Mouse (Mus musculus) heart, adult 18-20 months (tissue): ENCODE results near the gene Gnb1l. TPM values are rescaled to one million over a fixed set of nuclear protein-coding genes. Genes with fewer than 3 reads are reported as not detected.
A peak's percentile ranks its signal among the peaks of the same experiment; 100 is the strongest.

Source experiments
- DNase-seq, 2 experiments: peaks; one replicate each; pipeline ENCODE4 v3.0.0; 2021 to 2022; ENCODE audit warnings: mixed read lengths in 1 of 2
- long read RNA-seq, 2 experiments: library from polyadenylated mRNA; stranded (forward); transcript quantifications; one replicate each; pipeline ENCODE4 v2.0.0; 2021
- total RNA-seq, 2 experiments: library from RNA; stranded (reverse); gene quantifications; 2 replicates each; pipeline ENCODE4 v1.2.3; 2021

Gnb1l gene
- total RNA-seq = 1 to 10 TPM; 6.1 to 6.4 TPM
- long read RNA-seq, experiment 1, partial matches to known transcripts = 3 of 10 reads
- long read RNA-seq, experiment 1, other reads (novel, unspliced or antisense) = 4 of 10 reads
- long read RNA-seq, experiment 2, partial matches to known transcripts = 0 of 4 reads
- long read RNA-seq, experiment 2, other reads (novel, unspliced or antisense) = 2 of 4 reads

DNA sequence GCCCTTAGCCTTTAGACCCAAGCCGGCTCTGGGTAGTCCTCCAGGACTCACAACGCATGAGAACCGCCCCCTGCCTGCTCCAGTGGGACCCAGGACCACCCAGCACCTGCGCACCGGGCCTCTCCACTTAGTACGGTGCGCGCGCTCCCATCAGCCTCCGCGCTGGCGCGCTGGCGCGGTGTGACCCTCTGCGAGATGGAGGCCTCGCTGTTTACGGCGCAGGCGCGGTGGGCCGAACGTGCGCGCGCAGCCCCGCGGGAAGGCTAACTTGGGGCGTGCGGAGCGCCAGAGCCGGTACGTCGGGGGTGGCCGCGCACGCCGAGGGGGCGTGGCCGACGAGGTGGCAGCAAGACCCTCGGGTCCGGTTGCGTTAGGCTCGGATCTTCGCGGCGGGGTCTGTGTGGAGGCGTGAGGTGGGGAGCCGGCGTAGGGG is at the start of gene Gnb1l, which contains the start of gene Rtl10:
Gene Gnb1l, plus strand, starts transcription at position 156 of the 433 bp plus-strand sequence.
Gene Rtl10, plus strand, starts transcription at position 344 of the 433 bp plus-strand sequence.
- peak; percentile 96 for DNase-seq

DNA sequence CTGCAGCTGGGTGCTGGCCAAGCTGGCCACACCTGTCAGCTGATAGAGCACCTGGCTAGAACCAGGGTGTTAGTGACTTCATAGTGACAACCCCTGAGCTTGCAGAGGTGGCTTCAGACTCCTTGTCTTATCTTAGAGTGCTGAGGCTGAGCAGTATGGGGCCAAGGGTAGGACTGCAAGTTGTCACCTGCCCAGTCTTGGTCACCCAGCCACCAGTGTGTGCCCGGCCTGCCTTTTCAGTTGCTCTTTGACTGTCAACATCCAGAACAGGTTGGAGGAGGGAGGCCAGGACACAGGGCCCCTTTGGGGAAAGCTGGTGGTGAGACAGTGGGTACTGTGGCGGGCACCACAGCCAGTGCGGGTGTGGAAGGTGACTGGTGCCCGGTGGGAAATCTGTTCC is 49.5 kb upstream of the Gnb1l start:
- DNase-seq = no peak

DNA sequence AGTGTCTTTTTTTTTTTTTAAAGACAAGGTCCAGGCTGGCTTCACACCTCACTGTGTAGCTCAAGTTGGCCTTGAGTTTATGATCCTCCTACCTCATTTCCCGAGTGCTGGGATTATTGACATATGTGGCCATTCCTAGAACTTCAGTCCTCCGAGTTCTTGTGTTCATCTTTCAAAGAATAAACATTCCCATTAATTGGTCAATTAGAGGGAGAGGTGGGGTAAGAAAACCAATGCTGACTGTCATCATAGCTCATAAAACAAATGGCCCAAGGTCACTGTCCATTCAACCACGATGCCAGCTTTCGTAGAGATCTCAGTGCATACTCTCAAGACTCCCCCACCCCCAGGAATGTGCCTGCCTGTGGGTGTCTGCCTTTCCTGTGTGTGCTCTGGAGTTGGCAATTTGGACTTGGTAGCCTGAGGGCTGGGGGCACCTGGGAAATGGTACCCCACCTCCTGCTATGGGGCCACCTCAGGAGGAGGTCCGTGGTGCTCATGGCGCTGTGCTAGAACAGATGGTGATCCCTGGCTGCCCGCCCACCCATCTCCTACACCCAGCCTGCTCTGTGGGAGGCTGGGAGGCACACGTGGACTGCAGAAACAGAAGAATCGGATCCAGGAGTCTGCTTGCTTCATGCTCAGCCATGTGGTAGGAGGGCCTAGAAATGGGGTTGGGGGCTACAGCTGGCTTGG is 46.9 kb upstream of the Gnb1l start:
- DNase-seq = no peak

DNA sequence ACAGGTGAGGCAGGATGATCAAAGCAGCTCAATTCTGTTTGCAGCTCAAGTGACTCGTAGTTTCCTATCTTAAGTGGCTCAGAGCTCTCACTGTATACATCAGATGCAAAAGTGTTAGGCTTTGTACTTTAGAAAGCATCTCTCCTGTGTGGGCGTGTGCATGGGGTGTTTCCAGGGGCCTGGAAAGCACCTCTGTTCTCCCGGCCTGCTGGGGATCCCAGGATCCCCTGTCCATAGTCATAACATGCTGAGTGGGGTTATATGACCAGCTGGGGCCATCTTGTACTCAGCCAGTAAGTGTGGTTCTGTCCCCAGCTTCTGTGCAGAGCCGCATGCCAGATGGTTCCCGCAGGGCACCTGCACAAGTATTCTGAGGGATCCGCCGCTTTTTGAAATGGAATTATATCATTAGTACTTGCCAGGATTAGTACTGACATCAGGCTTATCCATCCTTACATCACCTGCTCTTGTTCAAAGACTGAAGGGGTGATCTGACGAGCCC is 46.1 kb upstream of the Gnb1l start:
- DNase-seq = no peak

DNA sequence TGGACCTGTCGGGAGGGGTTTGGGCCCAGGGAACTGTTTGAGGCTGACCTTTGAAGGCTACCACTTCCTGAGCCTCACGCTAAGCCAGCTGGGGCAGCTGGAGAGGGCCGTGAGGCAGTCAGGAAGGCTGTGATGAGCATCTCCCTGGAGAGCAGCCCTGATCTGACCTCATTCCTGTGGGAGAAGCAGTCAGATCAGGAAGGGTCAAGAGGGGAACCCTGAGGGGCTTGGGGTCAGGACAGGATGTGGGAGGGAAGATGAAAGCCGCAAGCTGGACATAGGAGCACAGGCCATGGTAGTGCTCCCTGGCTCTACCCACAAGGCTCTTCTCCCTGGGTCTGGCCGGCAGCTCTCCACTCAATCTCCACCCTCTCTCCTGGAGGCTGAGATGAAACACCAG is 44.7 kb upstream of the Gnb1l start:
- peak; percentile 17 to 35 for DNase-seq

DNA sequence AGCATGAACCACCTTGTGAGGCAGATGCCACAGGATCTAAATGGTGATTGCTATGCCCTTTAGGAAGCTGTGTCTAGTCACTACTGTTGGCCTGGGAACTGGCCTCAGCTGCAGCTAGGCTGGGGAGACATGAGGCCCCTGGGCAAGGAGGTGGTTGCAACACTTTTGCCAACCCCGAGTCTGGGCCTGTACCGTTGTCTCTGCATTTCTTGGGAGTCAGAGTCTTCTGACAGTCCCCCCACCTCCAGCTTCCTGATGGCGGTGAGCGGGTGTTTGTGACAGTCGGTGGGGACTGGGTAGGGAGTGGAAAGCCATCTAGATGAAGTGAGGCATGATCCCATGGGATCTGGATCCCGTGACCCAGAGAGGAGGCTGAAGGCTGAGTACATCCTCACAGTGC is 43.1 kb upstream of the Gnb1l start:
- no peak for DNase-seq

DNA sequence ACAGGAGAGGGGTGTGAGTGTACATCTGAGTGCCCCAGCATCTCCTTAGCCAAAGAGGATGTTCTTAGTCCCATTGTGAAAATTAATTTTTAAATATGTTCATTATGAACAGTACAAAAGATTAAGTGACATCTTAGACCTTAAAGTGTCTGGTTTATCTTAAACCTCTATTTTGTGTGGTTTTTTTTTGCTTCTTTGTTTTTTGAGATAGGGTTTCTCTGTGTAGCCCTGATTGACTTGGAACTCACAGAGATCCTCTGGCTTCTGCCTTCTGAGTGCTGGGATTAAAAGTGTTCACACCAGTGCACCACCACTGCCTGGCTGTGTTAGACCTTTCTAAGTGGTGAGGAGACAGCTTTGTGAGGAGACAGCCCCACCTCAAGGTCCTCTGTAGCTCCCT is 39.9 kb upstream of the Gnb1l start:
- DNase-seq = no peak

DNA sequence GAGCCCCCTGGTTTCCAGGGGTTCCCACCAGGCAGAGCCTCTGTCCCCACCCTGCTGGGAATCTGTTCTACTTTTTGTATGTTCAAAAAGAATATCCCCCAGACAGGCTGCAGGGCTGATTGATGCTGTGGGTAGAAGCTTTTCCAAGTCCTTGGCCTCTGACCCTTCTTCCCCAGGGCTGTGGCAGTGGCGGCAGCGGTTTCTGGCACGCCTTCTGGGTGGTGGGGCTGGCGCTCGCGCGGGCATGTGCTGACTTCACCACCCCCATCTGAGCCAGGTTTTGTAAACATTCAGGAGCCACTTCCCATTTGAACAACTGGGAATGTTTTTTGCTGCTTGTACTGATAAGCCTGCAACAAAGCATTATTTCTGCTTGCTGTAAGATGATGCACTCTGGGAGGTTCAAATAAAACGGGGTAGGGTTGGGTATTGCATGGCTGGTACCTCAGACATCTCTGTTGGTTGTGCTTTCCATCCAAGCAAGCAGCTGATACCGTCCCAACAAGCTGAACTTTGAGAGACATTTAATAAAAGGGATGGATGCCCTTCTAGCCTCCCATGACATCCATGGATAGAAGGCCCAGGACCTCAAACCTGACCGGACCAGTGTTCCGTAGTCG is 39.1 kb upstream of the Gnb1l start:
- peak; percentile 12 to 24 for DNase-seq

DNA sequence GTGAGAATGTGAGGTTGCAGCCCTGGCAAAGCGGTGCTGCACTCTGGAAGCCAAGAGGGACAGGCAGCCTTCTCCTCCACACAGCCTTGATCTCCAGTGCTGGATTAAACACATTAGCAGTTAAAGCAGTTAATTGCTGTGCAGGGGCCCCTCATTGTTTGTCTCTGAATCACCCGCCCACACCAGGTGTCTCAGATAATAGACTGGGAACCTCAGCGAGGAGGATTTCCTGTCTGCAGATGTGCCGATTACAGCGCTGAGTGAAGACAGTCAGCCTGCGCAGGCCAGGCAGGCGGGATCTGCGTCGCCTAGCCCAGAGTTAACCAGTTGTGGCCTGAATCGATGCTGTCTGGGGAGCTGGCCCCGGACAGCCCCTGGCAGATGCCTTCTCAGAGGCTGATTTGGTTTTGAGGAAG is 38.5 kb upstream of the Gnb1l start:
- peak; percentile 45 to 74 for DNase-seq

DNA sequence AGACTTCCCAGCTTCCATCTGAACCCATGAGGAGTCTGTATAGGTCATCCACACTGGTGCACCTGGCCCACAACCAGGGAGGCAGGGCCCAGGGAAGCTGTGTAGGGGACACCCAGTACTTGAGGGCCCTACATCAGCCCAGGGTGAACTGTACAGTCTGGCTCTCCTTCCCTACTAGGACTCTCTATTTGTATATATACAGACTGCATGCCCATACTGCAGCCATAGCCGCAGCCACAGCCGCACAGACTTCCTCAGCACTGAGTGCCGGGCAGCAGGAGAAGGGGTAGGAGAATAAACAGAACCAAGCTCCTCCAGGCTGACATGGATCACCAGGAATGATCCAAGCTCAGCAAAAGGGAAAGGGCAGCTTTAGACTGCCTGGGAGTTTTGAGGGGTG is 37.7 kb upstream of the Gnb1l start:
- DNase-seq = no peak

DNA sequence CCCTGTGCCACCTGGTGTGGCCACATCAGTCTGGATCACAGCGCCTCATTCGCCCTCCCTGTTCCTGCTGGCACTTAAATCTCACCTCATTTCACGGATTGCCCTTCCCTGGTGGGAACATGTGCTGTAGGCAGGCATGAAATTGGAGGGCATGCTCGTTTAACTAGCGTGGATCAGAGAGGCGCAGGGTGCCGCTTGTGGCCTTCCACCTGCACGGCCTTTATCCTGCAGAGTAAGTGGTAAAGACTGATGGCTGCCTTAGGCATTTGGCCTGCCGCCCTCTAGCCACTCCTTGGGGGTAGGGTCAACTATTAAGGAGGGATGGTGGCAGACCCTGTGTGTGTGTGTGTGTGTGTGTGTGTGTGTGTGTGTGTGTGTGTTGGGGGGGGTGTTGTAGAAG is 36.5 kb upstream of the Gnb1l start:
- DNase-seq = no peak

DNA sequence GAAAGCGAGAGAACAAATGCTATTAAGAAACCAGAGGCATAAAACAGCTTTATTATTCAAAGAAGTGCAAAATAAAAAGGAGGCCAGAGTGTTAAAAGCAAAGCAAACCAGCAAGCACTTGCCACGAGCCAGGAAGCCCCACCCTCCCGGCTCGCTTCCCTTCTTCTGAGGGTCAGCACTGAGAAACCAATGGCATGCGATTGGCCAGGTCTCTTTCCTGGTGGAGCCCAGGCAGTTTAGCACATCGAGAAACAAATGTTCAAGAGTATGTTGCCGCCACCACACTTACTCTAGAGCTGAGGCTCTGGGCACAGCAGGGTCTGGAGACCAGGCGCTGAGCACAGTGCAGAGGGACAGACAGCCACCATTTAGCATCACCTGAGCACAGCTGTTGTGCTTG is 35.9 kb upstream of the Gnb1l start:
- DNase-seq = peak; percentile 47 to 61

DNA sequence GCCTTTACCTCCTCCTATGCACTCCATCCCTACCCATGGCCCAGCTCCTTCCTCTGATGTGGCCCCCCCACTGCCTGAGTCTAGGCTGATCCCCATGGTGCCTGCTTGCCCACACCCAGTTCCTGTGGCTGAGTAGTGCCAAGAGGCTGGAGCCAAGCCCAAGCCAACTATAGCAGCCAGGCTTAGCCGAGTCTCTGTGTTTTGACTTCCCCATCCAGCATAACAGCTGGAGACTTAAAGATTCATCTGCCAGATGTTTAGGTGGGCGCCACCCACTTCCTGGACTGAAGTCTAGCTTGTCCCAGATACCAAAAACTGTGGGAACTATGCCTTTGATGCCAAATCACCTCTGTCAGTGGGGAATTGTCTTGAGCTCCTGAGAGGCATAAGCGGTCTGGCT is 34.2 kb upstream of the Gnb1l start:
- DNase-seq = peak; percentile 47 to 82

DNA sequence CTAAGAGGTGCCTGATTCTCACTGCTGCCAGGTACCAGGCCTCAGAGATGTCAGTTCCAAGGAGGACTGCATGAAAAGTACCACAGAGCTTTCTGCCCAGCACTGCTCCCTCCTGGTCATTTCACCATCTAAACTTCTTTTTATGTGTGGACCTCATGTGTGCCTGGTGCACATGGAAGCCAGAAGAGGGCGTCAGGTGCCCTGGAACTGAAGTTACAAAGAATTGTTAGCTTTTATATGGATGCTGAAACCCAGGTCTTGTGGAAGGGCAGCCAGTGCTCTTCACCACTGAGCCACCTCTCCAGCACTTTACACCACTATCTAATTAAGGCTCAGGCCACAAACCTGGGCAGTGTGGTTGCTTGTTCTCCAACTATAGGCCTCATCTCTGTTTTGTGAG is 27.7 kb upstream of the Gnb1l start:
- no peak for DNase-seq

DNA sequence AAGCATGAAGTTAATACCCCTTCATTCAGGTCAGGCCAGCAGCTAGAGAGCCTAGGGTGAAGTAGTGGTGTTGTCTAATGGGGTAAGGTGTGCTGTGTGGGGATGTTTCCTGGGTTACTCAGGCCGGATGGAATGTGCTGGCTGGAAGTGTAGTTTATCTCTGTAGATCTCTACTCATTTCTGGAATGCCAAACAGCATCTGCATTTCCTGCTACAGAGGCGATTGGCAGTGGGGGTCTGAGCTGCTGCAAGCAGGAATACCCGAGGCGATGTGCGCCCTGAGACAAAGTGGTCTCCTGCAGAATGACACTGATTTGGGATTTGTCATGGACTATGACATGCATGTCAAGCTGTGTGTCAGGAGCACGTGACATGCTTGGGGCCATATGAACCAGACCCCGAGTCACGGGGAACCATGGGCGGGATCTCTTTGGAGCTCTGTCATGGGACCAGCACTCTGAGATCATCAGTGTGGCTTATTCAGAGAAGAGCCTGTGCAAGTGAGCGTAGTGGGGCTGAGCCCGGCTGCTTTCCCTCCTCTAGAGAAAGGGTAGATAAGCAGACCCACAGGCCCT is 27.0 kb upstream of the Gnb1l start:
- DNase-seq = no peak

DNA sequence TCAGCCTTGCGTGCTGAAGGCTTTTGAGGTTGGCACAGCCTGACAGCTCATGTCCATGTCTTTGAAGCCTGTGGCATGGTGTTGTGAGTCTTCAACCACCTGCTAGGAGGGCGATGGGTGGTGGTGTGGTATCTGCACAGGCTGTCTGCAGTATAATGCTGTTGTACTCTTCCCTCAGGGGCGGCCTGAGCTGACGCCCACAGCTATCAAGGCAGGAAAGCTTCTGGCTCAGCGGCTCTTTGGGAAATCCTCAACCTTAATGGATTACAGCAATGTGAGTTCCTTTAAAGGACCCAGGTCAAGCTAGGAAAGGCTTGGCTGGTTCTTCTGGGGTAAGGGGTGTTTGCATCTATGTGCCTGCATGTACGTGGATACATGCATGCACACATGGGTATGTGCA is 26.5 kb upstream of the Gnb1l start:
- DNase-seq = no peak

DNA sequence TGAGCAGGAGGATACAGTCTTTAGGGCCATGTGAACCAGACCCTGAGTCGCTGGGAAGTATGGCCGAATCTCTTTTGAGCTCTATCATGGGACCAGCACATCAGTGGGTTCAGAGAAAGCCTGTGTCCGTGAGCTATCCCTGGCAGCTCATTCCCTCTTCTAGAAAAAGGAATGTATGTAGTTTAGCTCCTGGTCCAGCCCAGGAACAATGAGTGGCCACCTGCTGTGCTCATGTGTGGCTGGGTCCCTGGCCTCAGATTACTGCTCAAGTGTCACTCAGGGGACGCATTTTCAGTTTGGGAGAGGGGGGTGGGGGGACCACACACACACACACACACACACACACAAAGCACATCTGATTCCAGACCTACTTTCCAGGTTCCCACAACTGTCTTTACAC is 26.1 kb upstream of the Gnb1l start:
- no peak for DNase-seq

DNA sequence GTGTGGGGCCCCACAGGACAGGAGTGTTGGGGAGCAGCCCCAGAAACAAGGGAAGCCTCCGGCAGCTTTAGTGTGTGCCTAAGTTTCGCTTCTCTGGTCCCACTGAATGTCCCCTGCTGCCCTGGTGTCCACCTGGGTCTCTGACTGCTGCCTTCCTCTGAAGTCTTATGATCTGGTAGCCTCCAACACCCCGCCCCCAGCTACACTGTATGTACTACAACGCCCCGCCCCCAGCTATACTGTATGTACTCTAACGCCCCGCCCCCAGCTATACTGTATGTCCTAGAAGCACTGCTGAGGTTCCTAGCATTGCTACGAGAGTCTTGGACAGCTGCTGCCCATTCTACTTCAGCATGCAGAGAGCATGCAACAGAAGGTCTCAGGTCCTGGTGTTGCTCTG is 25.5 kb upstream of the Gnb1l start:
- DNase-seq = no peak

DNA sequence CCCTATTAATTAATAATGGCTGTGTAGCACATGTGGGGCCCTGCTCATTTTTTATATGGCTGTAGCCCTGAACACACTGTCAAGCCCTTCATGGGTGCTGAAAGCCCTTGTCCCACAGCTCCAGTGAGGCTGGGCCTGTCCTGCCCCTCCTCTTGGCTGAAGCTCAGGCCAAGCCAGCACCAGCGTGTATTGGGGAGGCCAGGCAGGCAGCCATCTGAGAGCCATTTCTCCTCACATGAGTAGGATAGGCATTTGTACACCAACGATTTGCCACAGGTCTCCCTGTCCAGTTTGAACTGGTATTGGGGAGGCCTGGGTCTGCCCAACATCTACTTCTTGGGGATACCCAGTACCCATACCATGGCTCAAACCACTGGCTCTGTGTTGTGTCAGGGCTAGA is 24.5 kb upstream of the Gnb1l start:
- DNase-seq = no peak

DNA sequence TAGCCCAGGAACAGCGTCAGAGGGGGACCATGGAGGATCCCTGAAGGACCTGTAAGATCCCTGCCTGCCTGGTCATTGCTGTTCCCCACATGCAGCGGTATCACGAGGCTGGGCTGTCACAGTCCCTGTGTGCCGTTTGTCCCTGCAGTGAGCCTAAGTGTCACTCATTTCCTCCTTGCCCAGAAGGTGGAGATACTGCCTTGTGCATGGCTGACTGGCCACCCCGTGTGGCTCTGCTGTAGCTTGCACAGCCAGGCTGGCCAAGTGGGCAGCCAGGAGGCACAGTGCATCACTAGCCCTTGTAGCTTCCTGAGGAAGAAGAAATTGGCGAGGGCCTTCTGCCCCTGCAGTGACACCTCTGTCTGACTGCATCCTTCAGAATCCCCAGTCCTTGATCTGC is 20.5 kb upstream of the Gnb1l start:
- DNase-seq = no peak

DNA sequence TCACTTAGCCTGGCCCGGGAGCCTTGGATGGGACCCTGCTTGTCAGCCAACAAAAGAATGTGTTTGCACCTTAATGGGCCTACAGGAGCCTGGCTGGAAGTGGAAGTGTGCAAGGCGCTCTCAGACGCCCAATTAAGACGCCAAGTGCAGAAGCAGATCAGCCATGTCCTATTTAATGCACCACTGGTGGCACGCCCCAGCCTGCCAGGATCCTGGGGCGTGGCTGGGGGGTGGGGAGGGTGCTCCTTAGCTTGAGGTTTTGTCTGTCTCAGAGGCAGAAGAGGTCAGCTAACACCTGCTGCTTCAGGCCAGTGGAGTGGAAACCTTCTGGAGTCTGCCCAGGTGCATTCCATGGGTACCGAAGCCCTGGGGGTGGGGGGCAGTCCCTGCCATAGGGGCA is 18.8 kb upstream of the Gnb1l start:
- DNase-seq = no peak

DNA sequence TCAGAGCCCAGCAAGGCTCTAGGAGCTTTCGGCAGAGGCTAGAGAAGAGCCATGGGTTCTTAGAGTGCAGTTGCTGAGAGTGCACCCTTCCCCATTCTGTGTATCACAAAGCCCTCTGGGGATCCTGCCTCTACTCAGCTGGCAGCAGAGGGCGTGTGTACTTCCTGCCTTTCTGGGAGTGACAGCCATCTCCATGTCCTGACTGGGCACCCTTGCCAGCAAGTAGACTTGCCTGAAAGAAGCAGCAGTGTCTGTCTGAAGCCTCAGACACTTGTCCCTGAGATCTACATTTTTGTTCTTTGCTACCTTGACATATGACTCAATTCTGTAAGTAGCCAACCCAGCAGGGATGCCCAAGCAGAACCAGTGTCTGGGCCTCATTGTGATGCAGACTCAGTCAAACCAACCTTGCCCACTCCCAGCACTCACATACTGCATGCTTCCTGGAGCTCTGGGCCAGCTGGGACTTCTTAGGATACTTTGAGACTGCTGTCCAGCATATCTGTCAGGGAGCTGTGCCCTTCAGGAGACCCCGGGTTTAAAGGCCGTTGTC is 17.5 kb upstream of the Gnb1l start:
- DNase-seq = no peak

DNA sequence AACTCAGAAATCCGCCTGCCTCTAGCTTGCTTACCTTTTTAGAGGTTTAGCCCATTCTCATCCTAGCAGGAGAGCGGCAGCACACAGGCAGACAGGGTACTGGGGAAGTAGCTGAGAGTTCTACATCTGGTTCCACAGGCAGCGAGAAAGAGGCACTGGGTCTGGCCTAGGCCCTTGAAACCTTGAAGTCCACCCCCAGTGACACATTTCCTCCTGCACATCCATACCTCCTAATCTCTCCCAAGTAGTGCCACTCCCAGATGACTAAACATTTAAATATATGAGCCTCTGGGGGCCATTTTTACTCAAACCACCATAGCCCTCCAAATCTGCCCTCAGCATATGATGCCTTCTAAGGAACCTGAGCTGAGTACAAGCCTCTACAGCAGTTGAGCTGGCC is 16.1 kb upstream of the Gnb1l start:
- DNase-seq = no peak
